Mouse (Mus musculus): Measurements from ENCODE around the gene Slit1. TPM values are rescaled to one million over a fixed set of nuclear protein-coding genes. Genes with fewer than 3 reads are reported as not detected.

Slit1 gene
- total RNA-seq, 2 experiments from 2014 or later = 0.50 to 1.2 TPM

DNA sequence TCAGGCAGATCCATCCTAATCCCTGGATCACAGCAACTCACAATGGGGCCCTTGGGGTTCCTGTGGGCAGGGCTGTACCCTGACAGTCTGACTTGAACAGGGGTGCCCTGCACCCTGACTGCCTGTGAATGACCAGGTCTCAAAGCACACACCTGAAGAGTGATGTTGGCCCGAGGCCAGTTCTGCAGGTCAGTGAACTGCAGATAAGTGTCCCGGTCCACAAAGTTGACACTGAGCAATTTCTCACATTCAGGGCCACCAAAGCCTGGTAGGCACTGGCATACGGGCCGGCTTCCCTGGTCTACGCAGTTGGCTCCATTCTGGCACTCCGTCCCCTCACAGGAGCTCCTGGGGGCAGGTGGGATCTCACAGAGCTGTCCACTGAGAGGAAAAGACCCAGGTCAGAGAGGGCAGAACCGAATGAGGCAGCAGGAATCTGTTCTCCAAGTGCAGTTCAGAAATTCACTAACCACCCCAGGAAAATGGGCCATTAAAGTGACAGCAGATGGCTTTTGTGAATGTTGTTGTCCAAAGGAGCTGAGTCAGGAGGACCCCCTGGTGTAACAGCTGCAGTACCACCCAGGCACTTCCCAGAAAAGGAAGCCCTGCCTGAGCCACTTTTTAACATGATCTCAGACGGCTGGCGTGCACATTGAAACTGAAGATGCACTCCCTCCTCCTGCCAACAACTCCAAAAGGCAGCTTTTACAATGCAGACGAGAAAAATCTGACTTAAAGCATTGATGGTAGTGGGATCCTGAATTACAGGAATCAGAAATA, 137.1 kb downstream of the Slit1 start:
- peak; percentile 57 for DNase-seq (ENCODE audit: low spot score)

GRCm38 (mm10) chr19:41600647-41601046, 142.8 kb downstream of the Slit1 start:
- no peak for DNase-seq (ENCODE audit: low spot score)

GRCm38 (mm10) chr19:41597170-41597894, 146.1 kb downstream of the Slit1 start:
- DNase-seq (ENCODE audit: low spot score) = peak; percentile 32

GRCm38 (mm10) chr19:41591808-41592207, 151.7 kb downstream of the Slit1 start:
- DNase-seq (ENCODE audit: low spot score) = no peak

DNA sequence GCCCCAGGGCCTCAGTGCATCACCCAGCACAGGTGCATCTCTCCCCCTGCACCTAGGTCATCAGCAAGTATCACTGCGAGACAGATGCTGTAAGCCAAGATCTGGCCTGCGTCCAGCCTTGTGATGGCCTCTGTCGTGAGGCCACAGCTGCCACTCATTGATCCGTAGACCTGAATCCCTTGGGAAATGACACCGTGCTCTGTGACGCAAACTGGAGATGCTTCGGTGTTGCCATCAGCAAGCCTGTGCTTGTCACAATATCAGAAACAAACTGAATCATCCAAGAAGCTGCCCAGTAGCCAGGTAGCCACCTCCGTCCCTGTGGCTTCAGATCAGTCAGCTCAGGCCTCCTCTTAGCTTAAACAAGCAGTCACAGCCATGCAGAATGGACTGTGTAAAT, 153.8 kb downstream of the Slit1 start:
- DNase-seq (ENCODE audit: low spot score) = no peak

- DNase-seq (ENCODE audit: low spot score) = no peak
Observed at GRCm38 (mm10) chr19:41589026-41589425, 154.4 kb downstream of the Slit1 start.

DNA sequence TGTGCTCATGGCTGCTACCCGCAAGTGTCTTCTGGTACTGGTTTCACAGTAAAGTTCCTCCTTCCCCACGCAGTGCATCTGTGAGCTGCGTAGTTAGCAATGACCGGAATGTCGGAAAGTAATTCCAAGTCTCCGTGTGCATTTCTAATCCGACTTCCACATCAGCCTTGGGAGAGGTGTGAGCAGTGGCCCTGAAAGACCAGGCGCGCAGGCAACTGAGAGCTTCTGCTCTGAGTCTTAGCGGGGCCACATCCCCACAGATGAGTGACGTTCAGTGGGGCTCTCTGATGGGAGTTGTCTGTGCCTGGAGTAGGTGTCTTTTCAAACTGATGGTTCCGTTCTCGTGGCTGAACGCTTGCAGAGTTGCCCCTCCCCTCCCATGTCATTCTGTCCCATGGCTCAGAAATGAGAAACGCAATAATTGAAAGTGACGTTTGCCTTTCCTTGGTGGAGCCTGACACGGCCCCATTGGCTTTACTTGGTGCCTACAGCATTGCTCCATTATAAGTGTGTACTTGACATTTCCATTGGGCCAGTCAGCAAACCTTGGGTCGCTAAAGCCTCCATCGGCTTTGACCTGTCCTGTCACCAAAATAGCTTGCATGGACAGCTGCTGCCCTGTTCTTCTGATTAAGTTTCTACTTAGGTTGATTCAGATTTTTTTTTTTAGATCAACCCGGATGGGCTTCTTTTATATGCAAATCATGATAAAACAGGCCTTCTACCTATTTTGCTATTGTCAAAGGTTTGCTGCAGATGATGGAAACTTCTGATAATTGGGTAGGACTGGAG, 155.8 kb downstream of the Slit1 start:
- DNase-seq (ENCODE audit: low spot score) = peak; percentile 40

DNA sequence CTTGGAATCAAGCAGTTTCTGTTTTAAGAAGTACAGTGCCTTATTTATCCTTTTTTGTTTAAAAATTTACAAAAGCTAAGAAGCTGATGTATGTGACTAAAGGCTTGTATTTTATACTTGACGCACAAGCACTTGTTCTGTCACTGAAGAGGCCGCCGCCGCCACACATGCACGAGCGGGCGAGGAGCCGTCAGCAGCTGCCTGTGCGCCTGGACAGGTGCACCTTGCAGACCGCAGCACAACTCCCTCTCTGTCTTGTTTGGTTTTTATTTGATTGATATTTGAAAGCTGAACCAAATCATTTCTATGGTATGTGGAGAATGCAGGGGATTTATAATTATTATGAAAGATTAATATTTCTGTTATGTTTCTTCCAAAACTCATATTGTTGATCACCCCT, 156.7 kb downstream of the Slit1 start:
- DNase-seq (ENCODE audit: low spot score) = no peak

GRCm38 (mm10) chr19:41582918-41583514, 160.4 kb downstream of the Slit1 start:
- no peak for DNase-seq (ENCODE audit: low spot score)

GRCm38 (mm10) chr19:41581706-41582420, 161.6 kb downstream of the Slit1 start, which contains the start of gene Gm340:
Gm340 (plus strand) TSS chr19:41582370.
- DNase-seq (ENCODE audit: low spot score) = peak; percentile 38

DNA sequence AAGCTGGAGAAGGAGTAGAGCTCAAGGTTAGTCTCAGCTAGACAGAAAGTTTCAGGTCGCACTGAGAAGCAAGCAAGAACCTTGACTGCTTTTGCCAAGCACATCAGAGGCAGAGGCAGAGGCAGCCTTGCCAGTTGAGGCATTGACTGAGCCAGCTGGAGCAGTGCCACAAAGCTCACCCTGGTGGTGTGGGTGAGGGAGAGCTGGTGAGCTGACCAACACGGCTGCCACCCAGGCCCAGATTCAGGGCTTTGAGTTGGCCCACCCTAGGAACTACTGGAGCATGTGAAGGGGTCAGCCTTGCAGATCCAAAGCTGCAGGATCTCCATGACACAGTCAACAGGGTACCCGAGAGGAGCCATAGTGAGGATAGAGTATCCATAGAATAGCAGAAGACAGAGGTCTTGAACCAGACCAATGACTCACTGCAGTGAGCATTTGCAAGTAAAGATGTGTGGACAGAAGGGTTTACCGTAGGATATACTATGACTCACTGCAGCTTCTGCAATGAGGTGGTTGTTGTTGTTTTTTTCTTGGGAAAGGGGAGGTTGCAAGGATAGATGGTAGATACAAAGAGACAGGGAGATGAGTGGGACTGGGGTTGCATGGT, 164.0 kb downstream of the Slit1 start:
- DNase-seq (ENCODE audit: low spot score) = peak; percentile 32

- no peak for DNase-seq (ENCODE audit: low spot score)
Observed at GRCm38 (mm10) chr19:41577576-41577975, 165.9 kb downstream of the Slit1 start.

DNA sequence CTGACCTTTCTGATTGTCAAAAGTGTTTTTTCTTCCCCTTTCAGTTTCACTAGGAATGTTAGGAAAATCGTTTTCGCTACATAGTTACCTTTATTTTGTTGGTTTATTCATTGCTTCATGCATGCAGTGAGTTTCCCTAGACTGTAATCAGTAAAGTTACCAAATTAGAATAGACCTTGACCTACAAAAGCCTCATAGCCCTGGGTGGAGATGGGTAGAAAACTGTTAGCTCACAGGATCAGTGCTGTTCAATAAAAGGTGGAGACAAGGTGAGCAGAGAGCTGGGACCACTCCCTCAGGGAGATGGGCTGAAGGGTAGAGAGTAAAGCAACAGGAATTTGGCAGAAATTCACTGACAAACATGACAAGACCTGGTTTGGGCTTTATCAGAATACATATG, 169.8 kb downstream of the Slit1 start:
- no peak for DNase-seq (ENCODE audit: low spot score)

GRCm38 (mm10) chr19:41568791-41569190, 174.7 kb downstream of the Slit1 start:
- DNase-seq (ENCODE audit: low spot score) = no peak

DNA sequence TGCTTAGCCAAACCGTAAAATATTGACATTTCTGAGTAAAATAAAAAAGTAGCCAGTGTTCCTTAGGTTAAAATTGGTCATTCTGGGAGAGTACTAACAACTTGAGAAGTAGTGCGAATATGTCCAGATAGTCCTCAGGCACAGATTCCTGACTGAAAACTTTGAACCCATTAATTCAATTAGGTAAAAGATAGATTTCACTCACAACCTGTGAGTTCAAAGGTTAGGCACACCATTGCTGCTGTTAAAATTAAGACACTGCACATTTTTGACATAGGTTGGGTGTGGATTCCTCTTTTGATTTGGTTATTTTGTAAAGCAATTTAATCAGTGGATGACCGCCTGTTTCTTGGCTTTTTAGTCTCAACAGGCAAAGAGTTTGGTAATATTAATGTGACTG, 182.6 kb downstream of the Slit1 start:
- DNase-seq (ENCODE audit: low spot score) = no peak

DNA sequence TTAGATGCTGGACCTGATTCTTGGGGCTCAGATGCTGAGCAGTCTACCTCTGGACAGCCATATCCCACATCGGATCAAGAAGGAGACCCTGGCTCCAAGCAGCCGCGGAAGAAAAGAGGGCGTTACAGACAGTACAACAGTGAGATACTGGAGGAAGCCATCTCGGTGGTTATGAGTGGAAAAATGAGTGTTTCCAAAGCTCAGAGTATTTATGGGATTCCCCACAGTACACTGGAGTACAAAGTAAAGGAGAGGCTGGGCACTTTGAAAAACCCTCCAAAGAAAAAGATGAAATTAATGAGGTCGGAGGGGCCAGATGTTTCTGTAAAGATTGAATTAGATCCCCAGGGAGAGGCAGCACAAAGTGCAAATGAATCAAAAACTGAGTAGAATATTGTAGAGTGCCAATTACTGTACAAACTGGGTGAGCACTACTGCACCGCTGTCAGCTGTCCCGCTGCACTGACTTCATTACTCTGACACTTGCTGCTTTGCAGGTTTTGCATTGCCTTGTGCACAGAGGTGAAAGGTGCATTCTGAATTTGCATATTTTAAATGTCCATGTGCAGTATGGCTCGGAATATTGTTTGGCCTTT, 184.5 kb downstream of the Slit1 start:
- no peak for DNase-seq (ENCODE audit: low spot score)

DNA sequence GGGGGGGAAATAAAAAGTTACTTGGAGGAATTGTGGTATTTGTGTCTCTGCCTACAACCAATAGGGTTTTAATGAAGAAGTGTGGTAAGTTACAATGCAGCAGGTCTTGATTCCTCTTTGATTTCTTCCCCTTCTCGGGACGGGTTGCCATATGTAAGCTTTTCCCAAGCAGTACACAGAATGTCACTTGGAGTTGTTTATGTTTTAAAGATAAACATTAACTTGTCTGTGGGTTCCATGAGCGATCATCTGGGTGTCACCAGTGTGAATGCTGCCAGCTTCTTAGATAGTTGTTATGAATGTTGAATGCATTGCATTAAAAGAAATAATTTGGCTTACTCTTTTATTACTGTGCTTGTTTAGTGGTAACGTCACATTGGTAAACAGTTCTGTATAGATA, 186.0 kb downstream of the Slit1 start:
- no peak for DNase-seq (ENCODE audit: low spot score)

DNA sequence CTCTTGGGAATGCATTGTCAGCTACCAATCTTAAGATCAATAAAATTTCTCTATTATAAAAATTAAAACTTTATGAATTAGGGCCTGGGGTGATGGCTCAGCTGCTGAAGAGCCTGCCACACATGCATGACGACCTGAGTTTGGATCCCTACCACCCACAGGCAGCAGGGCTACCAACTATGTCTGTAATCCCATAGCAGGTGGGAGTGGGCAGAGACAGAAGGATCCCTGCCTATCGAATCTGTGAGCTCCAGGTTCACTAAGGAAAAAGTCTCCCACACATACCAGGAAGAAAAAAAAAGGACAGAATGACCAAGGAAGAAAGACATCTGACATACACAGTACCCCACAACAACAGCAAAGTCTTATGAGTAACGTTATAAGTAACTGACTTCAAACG, 186.5 kb downstream of the Slit1 start:
- no peak for DNase-seq (ENCODE audit: low spot score)

Measured in gastrocnemius, adult 18-20 months (tissue).